Mouse (Mus musculus) cerebellum, adult (tissue): ENCODE results near the gene Phf13.
"Not testable (repeated sequence)": the region's sequence is repeated elsewhere in the genome, so short reads cannot be mapped to it uniquely, and the experiment has no call there.

Experiments used
- ATAC-seq: cut with Nextera tagmentation; 2 replicates; pipeline ENCODE4 v1.9.2; 2017; ENCODE audit warnings: mild to moderate bottlenecking, moderate library complexity, mixed read lengths; ENCODE audit not compliant: insufficient number of reproducible peaks, low FRiP score, low TSS enrichment

The Phf13 gene

DNA sequence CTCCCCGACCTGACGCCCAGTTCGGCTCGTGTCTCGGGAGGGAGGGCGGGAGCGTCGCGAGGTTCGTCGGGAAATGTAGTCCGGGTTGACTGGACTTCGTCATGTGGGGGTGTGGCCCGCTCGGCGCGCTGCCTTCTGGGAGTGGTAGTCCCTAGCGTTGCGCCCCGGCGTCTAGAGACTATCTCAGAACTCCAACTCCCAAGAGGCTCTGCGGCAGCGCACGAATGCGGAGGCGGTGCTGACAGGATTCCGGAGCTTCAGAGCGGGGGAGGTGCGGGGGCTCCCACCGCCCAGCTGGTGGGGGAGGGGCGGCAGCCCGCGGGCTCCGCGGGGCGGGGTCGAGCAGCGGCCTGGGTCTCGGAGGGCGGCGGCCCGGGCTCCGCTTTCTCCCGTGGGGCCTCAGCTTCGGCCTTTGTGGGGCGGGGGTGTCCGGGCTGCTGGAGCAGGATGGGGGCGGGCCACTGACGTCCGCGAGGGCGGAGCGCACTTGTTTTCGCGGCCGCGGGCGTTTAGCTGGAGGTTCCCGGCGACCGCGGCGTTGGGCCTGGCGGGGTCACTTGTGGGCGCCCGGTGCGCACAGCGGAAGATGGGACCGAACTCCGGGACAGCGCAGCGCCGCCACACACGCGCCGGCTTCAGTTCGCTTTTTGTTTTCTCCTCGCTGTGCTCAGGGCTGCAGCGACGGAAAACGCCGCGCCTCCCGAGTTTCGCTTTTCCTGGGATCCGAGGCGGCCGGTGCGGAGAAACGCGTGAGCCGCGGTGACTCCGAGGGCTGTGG lies at the start of gene Phf13:
TSS of gene Phf13 (minus strand) at position 86 of the 778 bp plus-strand sequence.
- peak; percentile 94 for ATAC-seq

DNA sequence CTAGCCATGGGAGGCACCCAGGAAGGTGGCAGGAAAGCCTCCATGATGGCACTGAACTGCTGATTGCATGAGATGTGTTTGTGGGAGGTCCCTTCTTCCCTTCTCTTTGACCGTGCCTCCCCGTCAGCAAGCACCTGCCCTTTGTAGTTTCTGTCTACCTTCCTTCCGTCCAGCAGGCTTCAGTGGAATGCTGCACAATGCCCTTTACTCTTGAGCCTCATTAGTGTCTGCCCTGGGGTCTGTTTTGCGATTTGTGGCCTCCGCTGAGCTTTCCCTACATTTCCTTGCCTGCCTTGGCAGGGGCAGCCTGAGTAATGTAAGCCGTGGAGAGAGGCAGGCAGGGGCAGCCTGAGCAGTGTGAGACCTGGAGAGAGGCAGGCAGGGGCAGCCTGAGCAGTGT lies 48.6 kb upstream of the Phf13 start:
- ATAC-seq, result no peak

DNA sequence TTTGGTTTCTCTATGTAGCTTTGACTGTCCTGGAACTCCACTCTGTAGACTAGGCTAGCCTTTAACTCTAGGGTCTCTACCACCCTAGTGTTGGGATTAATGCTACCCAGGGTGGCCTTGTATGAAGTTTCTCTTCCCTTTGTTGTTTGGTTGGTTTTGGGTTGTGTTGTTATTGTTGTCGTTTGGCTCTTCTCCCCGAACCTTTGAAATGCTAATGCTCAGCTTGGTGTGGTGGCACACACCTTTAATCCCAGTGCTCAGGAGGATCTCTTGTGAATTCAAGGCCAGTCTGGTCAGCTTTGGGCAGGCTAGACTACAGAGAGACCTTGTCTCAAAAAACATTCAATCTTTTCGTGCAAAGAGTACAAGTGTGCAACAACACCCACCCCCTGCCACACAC lies 47.1 kb upstream of the Phf13 start:
- ATAC-seq, result no peak

DNA sequence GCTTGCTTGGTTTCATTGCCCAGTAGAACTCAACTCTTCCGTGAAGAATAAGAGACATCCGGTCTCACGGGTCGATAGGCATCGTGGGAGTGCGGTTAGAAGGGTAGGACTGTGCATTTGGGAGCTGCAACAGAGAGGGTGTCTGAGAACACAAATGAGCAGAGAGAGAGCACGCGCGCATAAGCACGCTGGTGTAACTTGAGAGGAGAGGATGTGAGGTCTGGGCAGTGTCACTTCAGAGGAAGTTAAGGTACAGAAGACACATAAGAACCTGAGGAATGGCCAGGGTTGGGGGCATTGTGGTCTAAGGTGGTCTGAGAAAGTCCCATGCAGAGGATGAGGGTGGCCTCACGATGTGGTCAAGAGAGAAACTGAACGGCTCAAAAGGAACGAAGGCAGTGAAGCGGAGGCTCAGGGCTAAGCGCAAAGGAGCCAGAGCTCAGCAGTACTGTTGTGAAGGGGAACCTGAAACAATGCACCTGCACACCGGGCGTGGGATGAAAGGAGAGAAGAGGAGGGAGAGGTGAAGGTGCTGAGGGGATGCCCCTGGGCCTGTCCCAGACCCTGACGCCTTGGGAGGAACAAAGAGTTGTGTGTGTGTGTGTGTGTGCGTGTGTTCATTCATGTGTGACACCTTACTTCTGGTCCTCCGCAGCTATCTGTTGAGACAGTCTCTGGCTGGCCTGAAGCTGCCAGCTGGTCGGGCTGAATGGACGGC lies 46.0 kb upstream of the Phf13 start:
- ATAC-seq, result no peak

DNA sequence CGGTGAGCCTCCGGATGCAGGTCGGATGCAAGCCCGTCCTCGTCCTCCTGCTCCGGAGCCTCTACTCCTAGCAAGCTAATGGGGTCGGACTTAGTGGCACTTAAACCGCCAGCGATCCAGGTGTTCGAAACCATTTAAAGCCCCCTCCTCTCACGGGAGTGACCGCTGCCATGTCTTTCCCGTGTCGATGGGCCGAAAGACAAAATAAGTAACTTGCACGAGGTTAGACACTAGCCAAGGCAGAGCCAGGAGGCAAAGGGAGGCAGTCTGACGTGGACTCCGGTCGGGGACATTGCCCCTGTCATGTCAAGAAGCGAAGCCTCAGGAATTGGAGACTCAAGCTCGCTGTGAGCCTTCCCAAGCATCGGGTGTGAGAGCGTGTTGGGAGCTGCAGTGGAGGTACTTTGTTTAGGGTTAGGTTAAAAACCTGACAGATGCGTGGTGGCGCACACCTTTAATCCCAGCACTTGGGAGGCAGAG lies 43.8 kb upstream of the Phf13 start:
- ATAC-seq, result peak; percentile 22; the same call in 1 of the 2 replicates

DNA sequence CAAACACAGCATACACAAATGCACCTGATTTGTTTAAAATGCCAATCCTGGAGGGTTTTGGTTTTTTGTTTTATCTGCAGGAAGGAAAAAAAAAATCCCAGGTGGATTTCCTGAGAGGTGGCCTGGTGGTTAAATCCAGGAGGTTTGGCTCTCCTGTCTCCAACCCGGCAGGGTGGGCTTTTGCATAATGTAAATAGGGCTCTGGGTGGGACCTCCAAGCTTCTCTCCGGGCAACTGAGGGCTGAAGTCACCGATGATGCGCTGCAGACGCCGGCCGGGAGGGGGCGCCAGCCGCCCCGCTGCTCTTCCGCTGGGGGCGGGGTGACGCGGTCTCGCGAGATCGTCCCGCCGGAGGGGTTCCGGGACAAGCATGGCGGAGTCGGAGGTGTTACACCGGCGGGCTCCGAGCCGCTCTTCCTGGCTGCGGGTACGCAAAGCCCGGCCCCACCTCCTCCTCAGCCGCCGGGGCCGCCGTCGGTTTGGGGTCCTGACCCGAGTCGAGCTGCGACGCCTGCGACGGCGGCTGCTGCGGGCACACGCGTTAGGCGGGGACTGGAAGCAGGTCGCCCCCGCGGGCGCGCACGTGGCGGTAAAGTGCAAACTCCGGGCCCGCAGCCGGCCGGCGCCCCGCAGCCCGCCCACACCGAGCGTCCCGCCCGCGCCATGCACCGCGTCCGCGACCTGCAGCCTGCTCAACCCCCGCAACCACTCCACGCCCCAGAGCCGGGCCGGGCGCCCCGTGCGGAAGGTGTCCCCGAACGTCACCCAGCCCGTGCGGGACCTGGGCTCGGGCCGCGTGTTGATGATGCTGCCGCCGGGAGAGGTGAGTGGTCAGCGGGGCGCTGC lies 43.1 kb upstream of the Phf13 start, which contains the start of gene Nol9:
TSS of gene Nol9 (plus strand) at position 337 of the 846 bp plus-strand sequence.
- peak; percentile 77 for ATAC-seq

DNA sequence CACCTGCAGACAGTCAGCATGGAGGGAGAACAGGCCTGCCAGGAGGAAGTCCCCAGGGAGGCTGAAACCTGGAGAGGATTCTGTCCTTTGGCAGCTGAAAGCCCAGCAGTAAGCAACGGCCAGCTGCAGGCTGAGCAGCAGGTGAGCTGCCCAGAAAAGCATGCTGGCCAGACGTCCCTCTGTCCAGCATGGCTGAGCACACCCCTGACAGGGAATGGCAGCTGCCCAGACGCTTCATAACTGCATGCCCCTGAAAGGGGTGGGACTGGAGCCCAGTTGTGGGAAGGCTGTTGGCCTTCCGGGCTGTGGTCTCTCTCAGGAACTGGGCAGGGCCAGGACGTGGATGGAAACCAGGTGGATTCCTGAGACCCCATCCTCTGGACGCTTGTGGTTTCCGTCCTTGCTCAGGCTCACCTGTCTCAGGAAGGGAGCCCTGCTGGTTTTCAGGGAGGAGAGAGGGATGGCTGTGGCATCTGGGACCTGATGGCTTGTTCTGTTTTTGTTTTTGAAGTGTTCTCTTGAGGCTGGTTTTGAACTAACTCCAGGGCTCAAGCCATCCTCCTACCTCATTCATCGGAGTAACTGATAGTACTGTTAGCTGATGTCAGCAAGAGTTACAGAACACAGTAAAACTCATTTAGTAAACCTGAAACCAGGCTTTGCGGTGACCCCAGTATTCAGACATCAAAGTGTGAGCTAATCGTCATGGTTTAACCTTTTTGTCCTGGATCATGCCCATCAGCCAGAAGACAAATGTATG lies 42.3 kb upstream of the Phf13 start, which contains the start of gene Tas1r1:
TSS of gene Tas1r1 (minus strand) at position 344 of the 760 bp plus-strand sequence.
- ATAC-seq, result no peak

DNA sequence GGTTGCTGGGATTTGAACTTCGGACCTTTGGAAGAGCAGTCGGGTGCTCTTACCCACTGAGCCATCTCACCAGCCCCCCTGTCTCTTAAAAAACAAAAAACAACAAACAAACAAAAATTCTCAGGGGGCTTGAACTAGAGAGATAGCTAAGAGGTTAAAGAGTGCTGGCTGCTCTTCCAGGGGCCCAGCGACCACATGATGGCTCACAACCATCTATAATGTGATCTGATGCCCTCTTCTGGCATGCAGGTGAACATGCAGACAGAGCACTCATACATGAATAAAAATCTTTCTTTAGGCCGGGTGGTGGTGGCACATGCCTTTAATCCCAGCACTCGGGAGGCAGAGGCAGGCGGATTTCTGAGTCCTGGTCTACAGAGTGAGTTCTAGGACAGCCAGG lies 40.4 kb upstream of the Phf13 start:
- not testable (repeated sequence) for ATAC-seq

DNA sequence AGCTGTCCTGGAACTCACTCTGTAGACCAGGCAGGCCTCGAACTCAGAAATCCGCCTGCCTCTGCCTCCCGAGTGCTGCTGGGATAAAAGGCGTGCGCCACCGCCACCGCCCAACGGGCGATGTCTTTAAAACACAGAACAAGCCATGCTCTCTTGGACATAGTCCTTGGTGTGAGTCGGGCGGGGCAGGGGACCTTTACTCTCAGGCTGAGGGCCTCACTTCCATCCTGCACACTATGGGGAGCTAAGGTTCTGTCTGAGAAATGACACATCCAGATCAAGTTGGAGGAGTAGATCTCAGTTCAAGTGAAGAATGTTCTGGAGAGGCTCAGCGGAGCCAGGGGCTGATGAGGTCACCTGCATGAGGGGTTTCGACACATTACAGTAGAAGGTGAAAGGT lies 36.9 kb upstream of the Phf13 start:
- ATAC-seq, result no peak

DNA sequence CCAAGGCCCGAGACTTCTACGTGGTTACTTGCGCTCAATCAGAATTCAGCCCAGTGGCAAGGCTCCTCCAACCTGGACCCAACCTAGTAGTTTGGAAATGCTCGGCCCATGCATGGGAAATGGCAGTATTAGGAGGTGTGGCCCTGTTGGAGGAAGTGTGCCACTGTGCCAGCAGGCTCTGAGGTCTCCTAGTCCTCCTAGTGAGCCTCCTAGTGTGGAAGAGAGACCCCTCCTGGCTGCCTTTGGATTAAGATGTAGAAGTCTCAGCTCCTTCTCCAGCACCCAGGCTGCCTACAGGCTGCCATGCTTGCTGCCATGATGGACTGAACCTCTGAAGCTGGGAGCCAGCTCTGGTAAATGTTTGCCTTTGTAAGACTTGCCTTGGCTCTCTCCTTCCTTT lies 33.9 kb upstream of the Phf13 start:
- ATAC-seq, result no peak

DNA sequence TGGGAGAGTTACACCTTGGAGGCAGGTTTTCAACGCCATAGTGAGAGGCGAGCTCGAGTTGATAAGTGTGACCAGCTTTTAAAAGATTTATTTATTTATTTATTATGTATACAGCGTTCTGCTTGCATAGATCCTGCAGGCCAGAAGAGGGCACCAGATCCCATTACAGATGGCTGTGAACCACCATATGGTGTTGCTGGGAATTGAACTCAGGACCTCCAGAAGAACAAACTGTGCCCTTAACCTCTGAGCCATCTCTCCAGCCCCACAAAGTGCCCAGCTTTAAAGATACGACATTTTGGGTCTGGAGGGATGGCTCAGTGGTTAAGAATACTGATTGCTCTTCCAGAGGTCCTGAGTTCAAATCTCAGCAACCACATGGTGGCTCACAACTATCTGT lies 33.0 kb upstream of the Phf13 start:
- no peak for ATAC-seq

DNA sequence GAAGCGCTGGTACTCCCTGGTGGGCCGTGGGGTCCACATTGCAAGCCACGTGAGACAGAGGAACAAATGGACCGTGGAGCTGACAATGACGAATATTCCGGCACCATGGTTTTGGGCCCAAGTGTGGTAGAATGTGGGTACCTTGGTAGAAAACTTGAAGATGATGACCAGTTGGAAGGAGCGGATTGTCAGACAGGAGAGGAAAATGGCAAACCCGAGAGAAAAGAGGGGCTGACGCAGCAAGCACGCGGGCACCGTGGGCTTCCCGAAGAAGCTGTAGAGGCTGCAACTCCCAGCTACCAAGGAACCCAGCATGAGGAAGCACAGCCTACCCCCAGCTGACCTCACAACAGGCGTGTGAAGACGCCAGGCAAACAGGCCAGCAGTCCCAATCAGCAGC lies 32.4 kb upstream of the Phf13 start:
- no peak for ATAC-seq

DNA sequence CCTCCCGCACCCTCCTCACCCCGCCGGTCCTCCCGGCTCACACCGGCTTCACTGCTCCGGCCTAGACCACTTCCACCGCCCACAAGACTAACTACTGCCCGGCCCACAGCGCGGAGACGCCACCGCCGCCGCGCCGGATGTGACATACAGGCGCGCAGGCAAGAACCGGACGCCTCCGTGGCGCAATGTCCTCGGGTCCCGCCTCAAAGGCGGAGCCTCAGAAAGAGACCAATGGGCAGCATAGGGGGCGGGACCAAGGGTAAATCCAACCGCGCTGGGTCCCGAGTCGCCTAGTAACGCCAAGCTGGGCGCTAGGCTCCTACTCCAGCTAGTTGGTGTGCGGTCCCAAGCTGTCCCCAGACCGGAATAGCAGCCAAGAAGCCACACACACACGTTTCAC lies 31.5 kb upstream of the Phf13 start, which contains the start of gene Zbtb48:
TSS of gene Zbtb48 (minus strand) at position 148 of the 400 bp plus-strand sequence.
- peak; percentile 97 for ATAC-seq

DNA sequence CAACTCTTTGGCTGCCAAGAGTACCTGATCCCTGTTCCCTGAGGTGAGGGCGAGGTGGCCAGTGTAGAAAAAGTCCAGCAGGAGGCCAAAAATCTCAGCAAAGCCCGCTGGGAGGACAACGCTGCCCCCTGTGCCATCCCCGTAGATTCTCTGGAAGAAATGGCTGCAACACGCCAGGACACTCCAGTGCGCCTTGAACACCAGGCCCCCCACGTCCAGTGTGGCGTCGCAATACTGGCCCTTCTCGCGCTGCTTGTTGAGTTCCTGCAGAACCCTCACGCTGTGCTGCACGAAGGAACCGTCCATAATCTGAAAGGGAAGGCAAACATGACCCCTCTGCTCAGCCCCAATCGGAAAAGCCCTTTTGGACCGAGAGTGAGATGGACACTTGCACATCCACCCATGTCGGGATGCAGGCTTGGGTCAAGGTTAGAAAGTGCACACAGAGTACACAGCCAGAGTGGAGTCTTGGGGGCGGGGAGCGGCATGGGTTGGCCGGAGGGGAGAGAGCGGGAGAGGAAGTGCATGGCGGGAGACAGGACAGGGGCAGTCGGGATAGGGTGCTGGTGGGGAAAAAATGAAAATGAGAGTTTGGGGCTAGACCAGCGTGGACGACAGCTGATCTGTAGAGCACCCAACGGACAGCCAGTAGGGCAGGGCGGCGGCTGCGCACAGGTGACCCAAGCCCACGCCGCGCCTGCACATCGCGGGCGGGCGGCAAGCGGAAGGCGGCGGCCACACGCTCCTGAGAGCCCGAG lies 30.9 kb upstream of the Phf13 start:
- ATAC-seq, result 0 out of 2 replicates have a peak, but pooled peaks have one; percentile 22

DNA sequence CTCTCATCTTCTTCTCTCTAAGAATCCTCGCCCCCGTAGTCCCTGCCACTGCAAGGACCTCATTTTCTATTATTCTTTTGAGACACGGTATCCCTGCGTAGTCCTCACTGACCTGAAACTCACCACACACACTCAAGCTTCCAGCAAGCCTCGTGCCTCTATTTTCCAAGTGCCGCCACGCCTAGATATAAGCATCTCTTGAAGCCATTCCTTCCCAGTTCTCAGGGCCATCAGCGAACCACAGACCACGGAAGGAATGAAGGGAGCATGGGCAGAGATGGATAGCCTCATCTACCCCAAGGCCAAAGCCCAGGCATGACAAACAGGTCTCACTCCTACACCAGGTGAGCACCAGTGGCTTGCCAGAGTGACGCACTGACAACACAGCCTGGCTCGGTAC lies 28.5 kb upstream of the Phf13 start:
- ATAC-seq, result no peak

DNA sequence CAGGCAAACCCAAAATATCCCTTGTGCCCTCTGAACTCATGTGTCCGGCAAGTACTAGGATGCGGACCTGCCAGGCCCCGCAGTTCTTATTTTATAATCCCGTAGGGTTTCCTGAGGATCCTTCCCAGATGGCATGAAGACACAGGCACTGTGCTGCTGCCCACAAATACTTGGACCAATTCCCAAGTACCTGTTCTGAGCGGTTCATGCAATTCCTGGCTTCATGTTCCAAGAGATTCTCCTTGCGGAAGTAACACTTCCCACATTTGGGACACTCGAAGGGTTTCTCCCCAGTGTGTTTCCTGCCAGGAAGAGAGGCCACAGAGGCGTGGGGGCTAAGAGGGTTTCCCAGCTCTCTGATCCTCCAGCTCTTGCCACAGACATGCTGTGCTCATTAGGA lies 26.4 kb upstream of the Phf13 start:
- ATAC-seq, result no peak

DNA sequence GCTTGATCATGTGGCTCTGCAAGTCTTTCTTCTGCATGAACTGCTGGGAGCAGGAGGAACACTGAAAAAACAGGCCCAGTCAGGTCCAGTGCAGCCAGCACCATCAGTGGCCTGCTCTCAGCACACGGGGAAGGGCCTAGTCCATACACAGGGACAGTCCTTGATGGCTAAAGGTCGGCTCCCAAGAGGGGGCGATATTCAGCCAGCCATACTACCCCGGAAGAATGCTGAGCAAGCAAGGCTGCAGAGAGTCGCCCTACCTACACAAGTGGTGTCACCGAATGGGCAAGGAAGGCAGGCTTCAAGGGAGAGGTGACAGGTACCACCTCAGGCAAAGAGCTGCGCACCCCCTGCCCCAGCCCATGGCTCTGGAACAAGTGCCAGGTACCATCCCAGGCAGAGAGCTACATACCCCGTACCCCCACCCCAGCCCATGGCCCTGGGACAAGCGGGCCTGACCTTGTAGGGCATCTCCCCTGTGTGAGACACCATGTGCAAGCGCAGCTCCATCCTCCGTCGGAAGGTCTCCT lies 25.6 kb upstream of the Phf13 start:
- no peak for ATAC-seq

DNA sequence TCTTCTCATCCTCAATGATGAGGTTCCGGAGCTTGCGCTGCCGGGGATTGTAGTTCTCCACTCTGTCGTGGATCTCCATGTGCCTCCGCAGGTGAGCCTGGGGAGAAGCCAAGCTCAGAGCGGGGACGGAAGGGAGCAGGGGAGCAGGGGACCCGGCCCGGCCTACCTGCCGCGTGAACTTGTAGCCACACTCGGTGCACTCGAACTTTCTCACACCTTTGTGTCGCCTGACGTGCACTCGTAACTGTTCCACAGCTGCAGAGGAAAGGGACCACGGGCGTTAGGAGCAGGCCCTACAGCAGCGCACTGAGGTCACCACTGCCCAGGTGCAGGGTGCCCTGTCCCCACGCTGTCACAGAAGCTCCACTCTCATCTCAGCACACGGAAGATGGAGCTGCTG lies 24.0 kb upstream of the Phf13 start:
- ATAC-seq, result no peak

DNA sequence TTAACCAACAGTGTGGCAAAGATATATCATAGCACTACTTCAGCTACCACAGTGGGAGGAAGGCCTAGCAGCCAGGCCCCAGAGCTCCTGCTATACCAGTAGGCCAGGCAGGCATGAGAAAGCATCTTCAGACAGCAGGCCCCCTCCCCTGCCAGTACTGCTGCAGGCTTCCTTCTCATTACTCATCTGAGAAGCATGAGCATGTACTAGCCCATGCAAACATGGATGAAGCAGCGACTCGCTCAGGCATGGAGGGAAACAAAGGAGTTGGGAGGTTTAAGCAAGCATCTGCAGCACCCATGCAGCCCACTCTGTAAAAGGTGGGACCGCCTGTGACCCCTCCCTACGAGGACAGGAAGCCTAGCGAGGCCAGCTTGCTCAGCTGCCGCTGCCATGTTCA lies 23.0 kb upstream of the Phf13 start:
- ATAC-seq, result no peak
